Mouse (Mus musculus) adrenal gland, adult (tissue): ENCODE results near the gene Slc16a11.
"Not testable (repeated sequence)": the region's sequence is repeated elsewhere in the genome, so short reads cannot be mapped to it uniquely, and the experiment has no call there.

Experiments used
- DNase-seq, 2 experiments: peaks; one replicate each; pipeline ENCODE4 v3.0.0; 2022 to 2023; ENCODE audit warnings: low spot score in 1 of 2; ENCODE audit not compliant: inconsistent age in 2 of 2

The Slc16a11 gene

DNA sequence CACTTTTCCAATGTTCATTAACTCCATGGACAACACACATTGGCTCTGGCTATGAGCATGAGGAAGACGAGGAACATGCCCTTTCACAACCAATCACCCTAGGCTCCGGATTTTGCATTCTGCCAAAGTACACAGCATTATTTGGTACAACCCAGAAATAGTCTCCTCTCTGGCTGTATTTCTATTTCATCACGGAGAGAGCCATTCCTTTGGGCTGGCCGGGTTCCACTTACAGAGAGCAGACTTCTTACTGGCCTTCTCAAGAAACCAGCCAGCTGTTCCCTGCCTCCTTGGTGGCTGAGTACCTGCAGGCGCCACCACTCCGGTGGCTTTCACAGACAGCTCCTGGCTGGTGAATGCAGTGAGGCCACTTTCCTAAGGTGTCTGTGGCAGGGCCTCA is at the start of gene Slc16a11:
Slc16a11 (plus strand) TSS at position 330 of the 400 bp plus-strand sequence.
- no peak for DNase-seq

DNA sequence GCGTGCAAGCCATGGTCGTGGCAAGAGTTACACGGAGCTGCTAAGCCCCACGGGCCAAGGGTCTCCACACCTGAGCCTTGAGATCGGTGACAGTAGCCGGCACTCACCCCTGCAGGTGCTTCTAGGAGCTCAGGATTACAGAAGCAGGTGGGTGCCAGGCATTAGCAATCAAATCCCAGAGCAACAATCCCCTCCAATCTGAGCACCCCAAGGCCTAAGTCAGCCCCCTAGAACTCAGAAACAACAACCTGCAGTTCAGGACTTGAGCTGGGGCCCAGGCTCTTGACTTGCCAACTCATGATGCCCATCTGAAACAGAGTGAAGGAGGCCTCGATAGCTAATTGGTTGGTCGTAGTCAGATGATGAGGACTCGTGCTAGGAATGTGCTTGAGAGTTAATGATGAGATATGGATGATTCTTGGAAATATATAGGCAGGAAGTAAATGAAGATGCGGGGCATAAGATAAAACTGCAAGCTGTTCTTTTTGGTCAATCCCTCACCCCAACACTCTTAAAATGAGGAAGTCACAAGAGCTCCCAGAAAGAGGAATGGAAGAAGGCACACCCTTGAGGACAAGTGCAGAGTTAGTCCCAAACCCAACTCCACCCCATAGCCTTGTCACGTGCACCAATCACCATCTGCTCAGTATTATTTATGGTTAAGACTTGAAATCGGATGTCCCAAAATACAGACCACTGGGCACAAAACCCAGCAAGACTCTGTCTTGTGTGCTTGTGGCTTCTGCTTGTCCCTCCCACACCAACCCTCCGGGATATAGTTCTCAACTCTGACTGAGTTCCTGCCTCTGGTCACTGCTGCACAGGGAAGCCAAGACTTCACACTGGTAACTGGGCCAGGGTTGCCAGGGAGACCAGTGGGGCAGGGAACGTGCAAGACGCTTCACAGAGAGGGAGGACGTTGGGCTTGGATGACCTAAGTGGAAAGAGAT is 46.3 kb upstream of the Slc16a11 start:
- peak; percentile 22 to 54 for DNase-seq

DNA sequence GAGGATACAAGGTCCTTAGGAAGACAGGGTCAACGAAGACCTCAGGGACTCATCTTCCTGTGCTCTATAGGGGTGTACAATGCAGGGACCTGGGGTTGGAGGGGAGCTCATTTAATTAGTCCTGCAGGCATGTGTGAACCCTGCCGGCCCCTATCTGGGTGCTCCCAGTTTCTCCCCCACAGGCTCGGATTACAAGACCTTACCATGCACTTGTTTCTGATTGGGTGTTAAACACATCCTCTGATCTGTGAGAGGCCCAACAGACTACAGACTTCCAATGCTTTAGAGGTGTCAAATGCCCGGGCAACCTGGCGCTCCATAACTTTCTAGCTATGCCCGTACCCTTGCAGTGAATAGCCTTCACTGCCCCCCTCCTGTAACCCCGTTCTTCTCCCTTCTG is 44.4 kb upstream of the Slc16a11 start:
- DNase-seq: no peak

DNA sequence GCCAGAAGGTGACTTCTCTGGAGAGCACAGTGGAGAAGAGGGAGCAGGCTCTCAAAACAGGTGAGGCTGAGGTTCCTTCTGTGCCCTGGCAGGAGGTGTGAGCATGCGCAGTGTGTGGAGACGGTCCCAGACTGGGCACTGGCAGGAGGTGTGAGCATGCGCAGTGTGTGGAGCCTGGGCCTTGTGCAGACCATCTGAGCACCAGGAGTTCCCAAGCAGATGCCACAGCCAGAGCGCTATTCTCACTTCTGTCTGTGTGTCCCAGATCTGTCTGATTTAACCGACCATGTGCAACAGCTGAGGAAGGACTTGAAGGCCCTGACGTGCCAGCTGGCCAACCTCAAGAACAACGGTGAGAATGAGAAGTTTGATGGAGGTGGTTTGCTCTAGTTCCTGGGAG is 43.1 kb upstream of the Slc16a11 start:
- DNase-seq: not testable (repeated sequence)

DNA sequence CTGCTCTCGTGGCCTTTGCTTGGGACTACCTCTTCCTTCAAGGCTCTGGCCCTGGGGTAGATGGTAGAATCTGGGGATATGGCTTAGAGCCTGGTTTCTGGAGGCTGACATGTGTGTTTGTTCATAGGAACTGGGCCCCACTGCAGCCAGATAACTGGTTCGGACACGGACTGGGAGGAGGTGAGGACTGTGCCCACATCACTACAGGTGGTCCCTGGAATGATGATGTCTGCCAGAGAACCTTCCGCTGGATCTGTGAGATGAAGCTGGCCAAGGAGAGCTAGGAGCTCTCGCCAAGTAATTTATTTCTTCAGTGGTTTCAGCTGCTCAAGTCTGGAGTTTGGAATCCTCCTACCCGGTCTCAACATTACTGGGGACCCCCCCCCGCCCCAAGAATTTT is 42.3 kb upstream of the Slc16a11 start:
- DNase-seq: no peak

DNA sequence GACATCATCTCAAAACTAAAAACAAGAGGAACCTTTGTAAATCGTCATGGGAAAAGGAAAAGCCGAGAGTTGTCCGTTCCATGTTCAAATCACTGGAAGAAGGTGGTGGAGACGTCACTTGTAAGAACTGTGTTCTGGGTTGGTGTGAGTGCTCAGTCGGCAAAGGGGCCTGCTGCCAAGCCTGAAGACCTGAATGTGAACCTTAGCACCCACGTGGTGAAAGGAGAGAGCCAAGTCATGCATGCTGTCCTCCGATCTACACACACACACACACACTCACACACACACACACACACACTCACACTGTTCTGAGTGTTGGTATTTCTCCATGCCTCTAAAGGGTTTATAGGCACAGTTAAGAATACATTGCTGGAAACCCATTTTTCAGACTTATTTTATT is 41.4 kb upstream of the Slc16a11 start:
- DNase-seq: no peak

DNA sequence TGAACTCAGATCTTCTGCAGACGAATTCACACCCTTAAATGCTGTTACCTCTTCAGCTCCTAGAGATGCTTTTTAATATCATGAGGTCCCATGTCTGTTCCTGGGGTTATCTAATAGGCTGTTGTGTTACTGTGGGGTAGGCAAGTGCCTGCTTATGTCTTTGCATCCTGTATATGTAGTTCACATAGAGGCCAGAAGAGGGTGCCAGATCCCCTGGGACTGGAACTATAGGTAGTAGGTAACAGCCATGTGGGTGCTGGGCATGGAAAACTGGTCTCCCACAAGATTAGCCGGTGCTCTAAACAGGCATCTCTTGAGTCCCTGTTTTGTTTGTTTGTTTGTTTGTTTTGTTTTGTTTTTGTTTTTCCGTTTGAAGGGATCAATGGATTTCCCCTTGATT is 40.7 kb upstream of the Slc16a11 start:
- peak in 1 of 2 experiments; percentile 79 for DNase-seq

DNA sequence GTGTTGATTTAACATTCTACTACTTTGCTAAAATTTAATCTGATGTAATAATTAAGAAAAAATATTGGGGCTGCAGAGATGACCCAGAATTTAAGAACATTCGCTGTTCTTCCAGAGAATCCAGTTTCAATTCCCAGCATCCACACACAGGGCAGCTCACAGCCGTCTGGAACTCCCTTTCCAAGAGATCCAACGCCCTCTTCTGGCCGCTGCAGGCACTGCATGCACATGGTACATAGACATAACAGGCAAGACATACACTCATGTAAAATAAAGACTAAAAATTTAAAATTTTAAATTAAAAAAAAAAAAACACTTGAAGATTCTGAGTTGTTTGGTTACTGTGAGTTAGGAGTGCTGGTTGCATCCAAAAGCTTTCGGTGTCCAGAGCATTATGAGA is 40.3 kb upstream of the Slc16a11 start:
- DNase-seq: no peak

DNA sequence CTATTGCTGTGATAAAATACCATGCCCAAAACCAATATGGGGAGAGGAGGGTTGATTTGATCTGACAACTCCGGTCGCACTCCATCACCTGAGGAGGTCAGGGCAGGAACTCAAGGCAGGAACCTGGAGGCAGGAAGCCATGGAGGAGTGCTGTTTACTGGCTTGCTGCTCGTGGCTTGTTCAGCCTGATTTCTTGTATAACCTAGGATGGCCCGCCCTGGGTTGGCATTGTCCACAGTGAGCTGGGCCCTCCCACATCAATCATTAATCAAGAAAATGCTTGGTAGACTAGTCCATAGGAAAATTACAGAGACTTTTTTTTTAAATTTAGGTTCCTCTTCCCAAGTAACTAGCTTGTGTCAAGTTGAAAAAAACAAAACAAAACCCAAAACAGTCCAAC is 38.1 kb upstream of the Slc16a11 start:
- DNase-seq: no peak

DNA sequence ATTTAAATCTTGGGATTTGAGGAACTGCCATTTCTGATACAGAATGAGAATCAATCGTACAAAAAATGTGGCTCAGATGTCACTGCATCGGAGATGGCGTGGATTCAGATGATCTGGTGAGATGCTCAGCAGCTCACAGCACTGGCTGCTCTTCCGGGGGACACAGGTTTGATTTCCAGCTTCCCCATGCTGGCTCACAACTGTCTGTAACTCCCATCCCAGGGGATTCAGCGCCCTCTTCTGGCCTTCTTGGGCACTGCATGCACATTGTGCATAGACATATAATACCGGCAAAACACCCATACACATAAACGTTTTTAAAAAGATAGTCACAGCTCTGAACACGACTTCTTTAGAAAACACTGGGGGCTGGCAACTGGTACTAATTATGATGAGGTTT is 34.9 kb upstream of the Slc16a11 start:
- no peak for DNase-seq

DNA sequence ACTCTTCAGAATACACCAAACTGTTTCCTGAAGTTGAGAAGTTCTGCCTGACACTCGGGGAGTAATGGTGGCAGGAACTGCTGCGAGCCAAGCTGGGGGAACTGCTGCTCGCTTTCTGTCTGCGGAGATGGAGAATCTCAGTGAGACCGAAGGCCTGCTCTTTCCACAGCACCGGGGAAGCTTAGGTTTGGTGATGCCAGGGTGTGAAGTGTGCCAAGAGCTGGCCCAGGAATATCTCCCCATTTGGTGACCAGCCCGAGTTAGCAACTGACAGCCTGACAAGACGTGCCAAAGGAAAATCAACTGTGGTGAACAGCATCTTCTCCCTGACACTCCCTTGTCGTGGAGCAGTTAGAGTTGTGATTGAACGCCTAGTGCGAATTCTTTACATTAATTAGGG is 34.2 kb upstream of the Slc16a11 start:
- no peak for DNase-seq

DNA sequence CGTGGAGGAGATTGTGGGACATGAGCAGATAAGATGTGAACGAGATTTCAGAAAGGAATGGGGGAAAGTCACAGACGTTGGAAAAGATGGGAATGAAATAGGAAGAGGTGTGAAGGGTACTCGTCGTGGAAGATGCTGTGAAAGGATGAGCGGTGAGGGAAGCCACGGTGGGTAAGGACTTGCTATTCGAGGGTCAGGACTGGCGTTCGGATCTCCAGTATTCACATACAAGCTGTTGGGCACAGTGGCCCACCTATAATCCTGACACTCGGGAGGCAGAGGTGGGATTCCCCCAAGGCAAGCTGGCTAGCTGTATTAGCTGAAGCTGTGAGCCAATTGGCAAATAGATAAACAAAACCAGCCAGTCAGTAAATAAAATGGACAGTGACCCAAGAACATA is 33.8 kb upstream of the Slc16a11 start:
- no peak for DNase-seq

DNA sequence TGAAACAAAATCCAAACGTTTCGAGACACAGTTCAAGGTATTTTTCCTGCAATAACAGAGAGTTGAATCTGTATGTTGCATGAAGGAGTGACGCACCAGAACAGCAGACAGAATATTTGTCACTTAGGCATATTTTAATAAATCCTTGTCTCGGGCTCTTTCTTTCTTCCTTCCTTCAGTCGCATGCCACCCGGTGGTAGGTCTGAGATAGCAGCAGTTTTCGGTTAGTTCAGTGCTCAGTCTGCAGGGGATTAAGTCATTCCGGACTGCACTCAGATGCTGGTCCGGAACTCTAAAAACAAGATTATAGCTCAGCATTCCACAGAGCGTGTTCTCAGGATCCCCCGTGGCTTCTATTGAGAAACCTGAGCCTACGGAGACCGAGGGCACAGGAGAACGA is 33.2 kb upstream of the Slc16a11 start:
- peak in 1 of 2 experiments; percentile 66 for DNase-seq

DNA sequence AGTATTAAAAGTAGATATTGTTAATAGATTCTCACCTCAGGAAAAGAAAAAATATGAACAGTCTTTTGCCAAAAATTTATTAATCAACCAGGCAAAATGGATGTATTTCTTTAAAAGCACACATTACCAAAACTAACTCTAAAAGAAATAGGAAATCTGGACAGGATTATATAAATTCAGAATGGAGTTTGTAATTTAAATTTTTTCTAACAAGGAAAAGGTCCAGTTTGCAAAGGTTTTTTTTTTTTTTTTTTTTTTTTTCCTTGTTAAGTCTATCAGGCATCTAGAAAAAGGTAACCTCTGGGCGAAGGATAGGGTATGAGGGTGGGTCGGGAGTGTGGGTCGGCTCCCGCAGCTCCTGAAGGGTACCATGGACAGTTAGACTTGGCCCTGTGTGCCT is 32.1 kb upstream of the Slc16a11 start:
- no peak for DNase-seq

DNA sequence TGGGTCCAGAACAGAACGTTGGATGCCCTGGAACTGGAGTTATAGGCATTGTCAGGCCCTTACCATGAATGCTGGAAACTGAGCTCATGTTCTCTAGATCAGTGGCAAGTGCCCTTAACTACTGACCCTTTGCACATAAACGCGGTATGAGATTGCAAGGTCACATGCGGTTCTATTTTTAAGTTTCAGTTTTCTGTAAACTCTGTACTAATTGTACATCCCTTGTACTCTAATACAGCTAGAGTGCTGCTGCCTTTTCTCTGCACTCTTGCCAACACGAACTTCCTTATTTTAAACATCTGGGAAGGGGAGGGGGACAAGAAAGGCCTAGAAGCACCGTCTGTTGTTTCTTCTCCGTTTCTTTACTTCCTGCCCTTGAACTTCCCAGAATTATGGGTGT is 27.4 kb upstream of the Slc16a11 start:
- no peak for DNase-seq

DNA sequence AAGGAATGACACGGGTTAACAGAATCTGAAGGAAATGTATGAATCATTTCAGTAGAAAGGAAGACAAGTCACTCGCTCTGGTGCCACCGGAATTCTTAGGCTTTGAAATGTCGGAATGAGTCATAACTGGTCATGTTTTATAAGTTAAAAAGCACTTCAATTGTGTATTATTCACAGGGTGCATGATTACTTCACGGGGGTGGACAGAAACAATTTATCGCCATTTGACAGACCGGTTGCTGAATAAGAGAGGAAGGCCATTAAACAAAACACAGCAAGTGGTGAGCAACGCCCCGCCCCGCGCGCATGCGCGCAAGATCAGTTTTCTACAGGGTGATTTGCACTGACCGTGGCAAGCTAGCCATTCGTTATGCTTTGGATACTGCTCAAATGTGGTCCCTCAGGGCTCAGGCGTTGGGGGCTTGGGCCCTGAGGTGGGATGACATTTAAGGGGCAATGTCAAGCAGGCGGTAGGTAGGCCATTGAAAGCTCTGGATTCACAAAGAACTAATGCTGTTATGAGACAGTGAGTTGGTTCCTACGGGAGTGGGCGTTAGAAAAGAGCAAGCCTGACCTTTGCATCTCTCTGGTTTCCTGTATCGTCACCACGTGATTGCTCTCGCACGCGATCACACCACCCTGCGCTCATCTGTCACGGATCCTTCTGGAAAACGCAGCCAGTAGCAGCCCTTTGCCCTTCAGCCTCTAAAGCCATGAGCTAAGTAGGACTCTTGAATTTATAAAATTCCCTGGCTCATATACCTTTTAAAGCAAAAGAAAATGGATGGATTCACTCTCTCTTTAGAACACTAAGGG is 23.0 kb upstream of the Slc16a11 start:
- DNase-seq: peak; percentile 61 to 89

DNA sequence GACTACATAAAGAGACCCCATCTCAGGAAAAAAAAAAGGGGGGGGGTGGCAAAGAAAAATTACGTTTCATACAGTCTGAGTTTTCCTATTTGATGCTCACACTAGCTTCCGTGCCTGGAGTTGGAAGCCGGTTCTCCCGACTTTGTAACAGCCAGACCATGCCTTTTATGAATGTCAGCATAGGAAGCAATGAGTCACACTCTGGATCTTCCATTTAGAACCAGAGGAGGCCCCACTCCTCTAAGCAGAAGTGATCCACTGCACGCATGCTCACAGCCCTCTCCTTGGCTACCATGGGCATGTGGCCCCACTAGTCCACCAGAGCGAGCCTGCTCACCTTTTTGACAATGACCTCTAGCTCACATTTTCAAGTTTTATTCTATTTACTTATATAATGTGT is 21.4 kb upstream of the Slc16a11 start:
- DNase-seq: no peak

DNA sequence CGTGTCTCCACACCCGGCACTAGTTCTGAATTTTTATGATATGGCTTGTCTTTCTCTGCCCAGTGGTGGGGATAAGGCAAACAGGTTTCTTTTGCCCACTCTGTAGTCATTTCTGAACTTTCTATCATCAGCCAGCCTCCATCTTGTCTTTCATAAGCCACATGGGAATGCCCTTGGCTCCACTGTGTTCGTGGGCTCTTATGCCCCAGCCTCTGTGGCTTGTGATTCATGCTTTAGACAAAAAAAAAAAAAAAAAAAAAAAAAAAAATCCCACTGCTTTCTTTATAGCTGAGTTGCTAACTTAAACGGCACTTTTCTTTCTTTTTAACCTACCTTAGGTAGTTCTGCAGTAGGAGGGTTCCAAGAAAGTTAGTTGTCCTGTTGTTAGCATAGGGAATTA is 20.4 kb upstream of the Slc16a11 start:
- DNase-seq: no peak

DNA sequence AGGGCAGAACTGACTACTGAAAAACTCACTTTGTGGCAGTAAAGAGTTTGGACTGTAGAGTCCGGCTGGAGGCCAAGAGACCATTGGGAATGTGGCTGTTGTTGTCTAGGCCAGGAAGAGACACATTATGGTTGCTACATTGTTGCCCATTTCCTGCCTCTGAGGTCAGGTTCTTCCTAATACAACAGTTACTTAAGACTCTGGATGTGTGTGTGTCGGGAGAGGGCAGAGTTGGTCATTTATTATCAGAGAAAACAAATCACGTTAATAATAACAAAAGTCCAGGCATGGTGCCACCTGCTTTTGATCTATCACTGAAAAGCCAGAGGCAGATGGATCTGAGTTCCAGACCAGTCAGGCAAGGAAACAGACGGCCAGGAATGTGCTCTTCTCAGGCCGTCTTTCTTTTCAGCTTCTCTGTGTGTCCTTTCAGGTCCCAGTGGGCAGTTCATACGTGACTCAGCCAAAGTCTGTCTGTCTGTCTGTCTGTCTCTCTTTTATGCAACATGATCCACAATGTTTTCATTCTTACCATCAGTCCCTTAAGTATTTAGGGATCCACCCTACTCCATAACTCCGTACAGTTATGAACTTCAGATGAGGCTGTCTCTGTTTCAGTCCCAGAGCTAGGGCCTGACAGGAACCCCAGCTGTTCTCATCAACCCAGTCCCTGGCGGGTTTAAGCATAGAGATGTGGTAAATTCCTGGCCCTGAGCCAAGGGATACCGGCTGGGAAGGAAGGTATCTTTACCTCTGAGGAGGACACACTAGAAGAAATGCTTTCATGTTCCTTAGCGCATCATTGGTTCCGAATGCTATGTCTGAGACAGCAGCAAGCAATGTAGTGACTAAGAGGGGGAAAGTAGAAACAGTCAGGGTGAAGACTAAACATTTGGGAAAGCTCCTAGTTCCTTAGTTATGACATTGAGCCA is 18.9 kb upstream of the Slc16a11 start:
- no peak for DNase-seq

DNA sequence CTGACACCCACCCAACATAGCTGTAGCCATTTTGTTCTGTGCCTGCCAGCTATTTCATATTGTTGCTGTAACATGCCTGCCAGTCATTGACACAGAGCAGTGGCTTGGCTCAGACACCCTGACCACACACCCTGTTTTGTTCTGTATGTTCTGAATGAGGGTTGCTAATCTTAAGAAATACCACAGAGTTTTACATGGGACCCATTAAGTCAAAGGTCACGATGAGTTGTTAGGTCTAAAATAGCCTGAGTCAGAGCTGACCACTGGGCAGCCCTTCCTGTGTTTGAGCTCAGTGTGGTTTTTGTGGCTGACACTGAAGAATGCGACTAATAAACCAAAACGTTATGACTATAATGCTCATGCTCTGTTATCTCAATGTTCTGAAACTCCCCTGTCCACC is 14.2 kb upstream of the Slc16a11 start:
- DNase-seq: no peak

DNA sequence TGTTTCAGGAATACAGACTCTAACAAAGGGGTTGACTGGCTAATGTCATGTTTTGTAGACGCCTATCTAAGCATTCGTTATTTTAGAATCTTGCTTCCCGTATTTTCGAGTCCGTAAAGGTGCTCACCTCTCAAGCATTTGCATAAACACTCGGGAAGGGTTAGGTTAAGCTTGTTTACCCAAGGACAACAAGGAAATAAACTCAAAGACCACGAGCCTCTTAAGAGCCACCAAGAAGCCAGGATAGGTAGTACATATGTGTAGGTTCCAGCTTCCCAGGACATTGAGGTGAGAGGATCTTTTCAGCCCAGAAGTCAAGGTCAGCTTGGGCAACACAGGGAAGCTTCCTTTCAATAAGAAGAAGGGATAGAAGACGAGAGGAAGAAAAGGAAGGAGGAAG is 13.4 kb upstream of the Slc16a11 start:
- DNase-seq: no peak
